Mouse (Mus musculus) granulocyte monocyte progenitor cell, adult 5-6 weeks (primary cell): Measurements from ENCODE around the gene Acad10. TPM values are rescaled to one million over a fixed set of nuclear protein-coding genes. Genes with fewer than 3 reads are reported as not detected.
A peak's percentile ranks its signal among the peaks of the same experiment; 100 is the strongest.
"Not testable (repeated sequence)": the region's sequence is repeated elsewhere in the genome, so short reads cannot be mapped to it uniquely, and the experiment has no call there.

Experiments
- ATAC-seq: replicated peaks from 2 replicates; pipeline ENCODE4 v1.8.0; 2016; ENCODE audit warnings: mild to moderate bottlenecking, moderate TSS enrichment, inconsistent platforms; ENCODE audit not compliant: poor library complexity, severe bottlenecking
- total RNA-seq, 2 experiments: library from RNA; stranded (forward) in 1 of 2; stranded (reverse) in 1 of 2; fragments of 200-712, 200-1000 nt in 1 of 2; fragments of >200 nt in 1 of 2; fragmentation: Nextera tagmentation in 1 of 2; gene quantifications; 2 replicates each; pipeline ENCODE4 v1.2.3; 2014 to 2017

The Acad10 gene
- 1.7 and 2.7 TPM in 2 replicates for total RNA-seq (2014; fragmentation: Nextera tagmentation)
- 2.1 and 4.5 TPM in 2 replicates for total RNA-seq (2017)

- peak; percentile 78 for ATAC-seq
Observed at GRCm38 (mm10) chr5:121660059-121660896, at the start of gene Acad10, which contains the start of gene Brap. Acad10 (minus strand) TSS chr5:121660514. Brap (plus strand) TSS chr5:121660563.

GRCm38 (mm10) chr5:121704512-121705248, 44.4 kb upstream of the Acad10 start:
- no peak for ATAC-seq

- no peak for ATAC-seq
Observed at GRCm38 (mm10) chr5:121703341-121703740, 43.0 kb upstream of the Acad10 start.

- no peak for ATAC-seq
Observed at GRCm38 (mm10) chr5:121701111-121701769, 40.9 kb upstream of the Acad10 start.

GRCm38 (mm10) chr5:121700496-121700895, 40.2 kb upstream of the Acad10 start:
- no peak for ATAC-seq

GRCm38 (mm10) chr5:121699891-121700290, 39.6 kb upstream of the Acad10 start:
- no peak for ATAC-seq

GRCm38 (mm10) chr5:121696761-121697160, 36.4 kb upstream of the Acad10 start:
- no peak for ATAC-seq

- ATAC-seq, result no peak
Observed at GRCm38 (mm10) chr5:121692897-121693296, 32.6 kb upstream of the Acad10 start.

- not testable (repeated sequence) for ATAC-seq
Observed at GRCm38 (mm10) chr5:121691436-121691835, 31.1 kb upstream of the Acad10 start.

- peak; percentile 78 for ATAC-seq
Observed at GRCm38 (mm10) chr5:121690482-121691211, 30.3 kb upstream of the Acad10 start.

- ATAC-seq, result no peak
Observed at GRCm38 (mm10) chr5:121686113-121686898, 26.0 kb upstream of the Acad10 start.

- ATAC-seq, result no peak
Observed at GRCm38 (mm10) chr5:121685495-121685894, 25.2 kb upstream of the Acad10 start.

GRCm38 (mm10) chr5:121682250-121682649, 21.9 kb upstream of the Acad10 start:
- no peak for ATAC-seq

GRCm38 (mm10) chr5:121670412-121670811, 10.1 kb upstream of the Acad10 start:
- ATAC-seq, result no peak

GRCm38 (mm10) chr5:121668411-121668810, 8.1 kb upstream of the Acad10 start:
- no peak for ATAC-seq

- ATAC-seq, result no peak
Observed at GRCm38 (mm10) chr5:121667067-121667466, 6.8 kb upstream of the Acad10 start.

GRCm38 (mm10) chr5:121664971-121665370, 4.7 kb upstream of the Acad10 start:
- ATAC-seq, result no peak

- ATAC-seq, result no peak
Observed at GRCm38 (mm10) chr5:121664078-121664477, 3.8 kb upstream of the Acad10 start.

- no peak for ATAC-seq
Observed at GRCm38 (mm10) chr5:121663456-121663855, 3.1 kb upstream of the Acad10 start.
